Mouse (Mus musculus) T-helper 2 cell (primary cell): ENCODE measurements around the gene Dbh.

Experiments used
- in situ Hi-C: fragments of 300-600 bp; cut with MboI, MseI; formaldehyde crosslinking; loops from one replicate; pipeline ENCODE4 v1.15.1; 2025; ENCODE audit warnings: high pct_unique_total_duplicates

Dbh gene

GRCm38 (mm10) chr2:27162656-27163055 is 2.4 kb upstream of the Dbh start:
- in situ Hi-C loops: loop anchor here (5.0 kb wide), 1 partner anchor 85 kb away; the partner anchor contains the start of gene Adamtsl2

GRCm38 (mm10) chr2:27163851-27164250 is 1.2 kb upstream of the Dbh start:
- in situ Hi-C loops: loop anchor here (5.0 kb wide), 1 partner anchor 87 kb away; the partner anchor contains the start of gene Adamtsl2

- in situ Hi-C loops: no loop called here
Observed at GRCm38 (mm10) chr2:27166074-27166473, 1.0 kb downstream of the Dbh start.

GRCm38 (mm10) chr2:27166999-27167398 is 2.0 kb downstream of the Dbh start:
- in situ Hi-C loops: no loop called here

- in situ Hi-C loops: loop anchor here (10.0 kb wide), 1 partner anchor 889 kb away; no protein-coding TSS in a partner anchor
Observed at GRCm38 (mm10) chr2:27174242-27174641, 9.2 kb downstream of the Dbh start.

GRCm38 (mm10) chr2:27175696-27176267 is 10.7 kb downstream of the Dbh start:
- in situ Hi-C loops: loop anchor here (10.0 kb wide), 1 partner anchor 891 kb away; no protein-coding TSS in a partner anchor

GRCm38 (mm10) chr2:27179101-27179500 is 14.1 kb downstream of the Dbh start:
- in situ Hi-C loops: loop anchor here (10.0 kb wide), 1 partner anchor 894 kb away; no protein-coding TSS in a partner anchor

GRCm38 (mm10) chr2:27181907-27182306 is 16.9 kb downstream of the Dbh start:
- in situ Hi-C loops: no loop called here

GRCm38 (mm10) chr2:27183734-27184133 is 18.7 kb downstream of the Dbh start:
- in situ Hi-C loops: no loop called here

- in situ Hi-C loops: no loop called here
Observed at GRCm38 (mm10) chr2:27187531-27187930, 22.5 kb downstream of the Dbh start.

- in situ Hi-C loops: no loop called here
Observed at GRCm38 (mm10) chr2:27189994-27190393, 25.0 kb downstream of the Dbh start.

- in situ Hi-C loops: no loop called here
Observed at GRCm38 (mm10) chr2:27198551-27199246, 33.7 kb downstream of the Dbh start.

- in situ Hi-C loops: no loop called here
Observed at GRCm38 (mm10) chr2:27200586-27200985, 35.6 kb downstream of the Dbh start.

- in situ Hi-C loops: no loop called here
Observed at GRCm38 (mm10) chr2:27205666-27206065, 40.6 kb downstream of the Dbh start.

GRCm38 (mm10) chr2:27206128-27206797 is 41.2 kb downstream of the Dbh start:
- in situ Hi-C loops: no loop called here

- in situ Hi-C loops: no loop called here
Observed at GRCm38 (mm10) chr2:27207126-27207525, 42.1 kb downstream of the Dbh start.

GRCm38 (mm10) chr2:27209370-27209769 is 44.3 kb downstream of the Dbh start:
- in situ Hi-C loops: no loop called here

- in situ Hi-C loops: no loop called here
Observed at GRCm38 (mm10) chr2:27209816-27210215, 44.8 kb downstream of the Dbh start.

GRCm38 (mm10) chr2:27210255-27210654 is 45.2 kb downstream of the Dbh start:
- in situ Hi-C loops: no loop called here

GRCm38 (mm10) chr2:27210676-27211210 is 45.7 kb downstream of the Dbh start:
- in situ Hi-C loops: no loop called here

GRCm38 (mm10) chr2:27211966-27212893 is 47.2 kb downstream of the Dbh start:
- in situ Hi-C loops: no loop called here
